Mouse (Mus musculus): ENCODE measurements around the gene Gm21953. TPM values are rescaled to one million over a fixed set of nuclear protein-coding genes. Genes with fewer than 3 reads are reported as not detected.
"Not testable (repeated sequence)": the region's sequence is repeated elsewhere in the genome, so short reads cannot be mapped to it uniquely, and the experiment has no call there.

The Gm21953 gene
- not detected in 2 replicates for polyA plus RNA-seq (2012)

DNA sequence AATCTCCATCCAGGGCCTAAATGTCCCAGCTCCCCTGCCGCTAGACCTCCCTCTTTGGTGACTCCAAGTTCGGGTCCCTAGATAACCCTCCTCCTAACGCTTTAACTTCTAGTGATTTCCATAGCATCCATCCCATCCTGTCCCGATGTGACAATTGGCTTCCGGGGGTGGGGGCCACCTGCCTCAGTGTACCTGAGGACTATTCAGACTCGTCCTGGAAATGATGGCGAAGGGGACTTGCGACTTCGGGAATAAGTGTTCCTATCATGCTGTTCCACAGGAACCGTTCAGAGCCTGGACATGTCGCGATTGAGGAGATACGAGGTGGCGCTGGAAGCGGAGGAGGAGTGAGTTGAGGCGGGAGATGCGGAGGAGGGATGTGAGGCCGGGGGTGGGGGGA is at the start of gene Gm21953:
TSS of gene Gm21953 (plus strand) at position 301 of the 400 bp plus-strand sequence.
- not testable (repeated sequence) for TF ChIP-seq GATA1 (IDR thresholded peaks at IDR 0.05; ENCODE audit: low read length)

DNA sequence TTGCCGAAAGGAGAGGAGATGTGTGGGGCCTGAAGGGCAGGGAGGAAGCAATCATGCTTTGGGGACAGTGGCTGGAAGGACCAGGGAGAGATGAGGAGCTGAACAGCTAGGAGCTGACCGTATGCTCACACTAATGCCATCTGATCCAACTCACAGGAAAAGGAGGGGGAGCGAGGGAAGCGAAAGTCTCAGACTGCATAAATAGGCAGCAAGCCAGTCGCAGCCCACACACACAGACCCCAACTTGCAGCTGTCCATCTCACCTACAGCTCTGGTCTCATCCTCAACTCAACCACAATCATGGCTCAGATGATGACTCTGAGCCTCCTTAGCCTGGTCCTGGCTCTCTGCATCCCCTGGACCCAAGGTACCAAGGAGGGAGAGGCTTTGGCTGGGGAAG is 38.6 kb upstream of the Gm21953 start, which contains the start of gene Ccl21b:
TSS of gene Ccl21b (plus strand) at position 301 of the 400 bp plus-strand sequence.
- TF ChIP-seq GATA1 (IDR thresholded peaks at IDR 0.05; ENCODE audit: low read length): not testable (repeated sequence)

DNA sequence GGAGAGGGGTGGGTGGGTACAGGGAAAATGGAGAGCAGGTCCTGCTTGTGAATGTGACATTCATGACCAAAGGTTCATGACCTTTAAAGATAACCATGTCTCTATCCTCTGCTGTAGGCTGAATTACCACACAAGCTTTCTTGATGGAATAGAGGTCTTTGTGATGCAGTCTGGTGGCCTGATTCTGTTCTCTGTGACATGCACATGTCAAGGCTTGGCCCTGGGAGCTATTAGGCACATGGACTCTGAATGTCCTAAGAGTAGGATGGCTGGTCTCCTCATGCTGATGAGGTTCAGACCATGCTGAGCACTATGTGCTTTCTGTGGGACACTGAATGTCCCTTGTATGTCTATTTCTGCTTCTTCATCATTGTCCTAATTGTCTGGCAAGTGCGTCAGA is 24.0 kb downstream of the Gm21953 start, which contains the start of gene Fam205a3:
TSS of gene Fam205a3 (plus strand) at position 301 of the 400 bp plus-strand sequence.
- not testable (repeated sequence) for TF ChIP-seq GATA1 (IDR thresholded peaks at IDR 0.05; ENCODE audit: low read length)

Other genes starting within 250 kb of the Gm21953 start
- gene Gm3893, start 203.1 kb upstream of the Gm21953 start, polyA plus RNA-seq (2012): not detected in 2 replicates
- gene Gm13304, start 179.4 kb upstream of the Gm21953 start, polyA plus RNA-seq (2012): not detected in 2 replicates
- gene Gm13306, start 140.8 kb upstream of the Gm21953 start, polyA plus RNA-seq (2012): not detected in 2 replicates
- gene Gm13305, start 125.7 kb upstream of the Gm21953 start, polyA plus RNA-seq (2012): not detected in 2 replicates
- gene Gm10600, start 53.6 kb upstream of the Gm21953 start, polyA plus RNA-seq (2012): not detected in 2 replicates
- gene Ccl21b, start 38.5 kb upstream of the Gm21953 start, polyA plus RNA-seq (2012): not detected in 2 replicates
- not detected in 2 replicates for gene Fam205a3, start 24.1 kb downstream of the Gm21953 start, polyA plus RNA-seq (2012)
- gene Gm21586, start 145.1 kb downstream of the Gm21953 start, polyA plus RNA-seq (2012): not detected in 2 replicates
- not detected in 2 replicates for gene Gm2163, start 172.5 kb downstream of the Gm21953 start, polyA plus RNA-seq (2012)
- gene Fam205a2, start 233.9 kb downstream of the Gm21953 start, polyA plus RNA-seq (2012): not detected in 2 replicates

Measured in G1E-ER4 (cell line).